Mouse (Mus musculus) gastrocnemius, adult 18-20 months (tissue): ENCODE results near the gene Nanog. TPM values are rescaled to one million over a fixed set of nuclear protein-coding genes. Genes with fewer than 3 reads are reported as not detected.
"Not testable (repeated sequence)": the region's sequence is repeated elsewhere in the genome, so short reads cannot be mapped to it uniquely, and the experiment has no call there.

Source experiments
- DNase-seq: peaks from one replicate; pipeline ENCODE4 v3.0.0; 2021; ENCODE audit warnings: low spot score
- total RNA-seq, 2 experiments: library from RNA; stranded (reverse); gene quantifications; 2 replicates each; pipeline ENCODE4 v1.2.3; 2021

Nanog gene
- total RNA-seq, 2 experiments from 2014 or later = not detected

DNA sequence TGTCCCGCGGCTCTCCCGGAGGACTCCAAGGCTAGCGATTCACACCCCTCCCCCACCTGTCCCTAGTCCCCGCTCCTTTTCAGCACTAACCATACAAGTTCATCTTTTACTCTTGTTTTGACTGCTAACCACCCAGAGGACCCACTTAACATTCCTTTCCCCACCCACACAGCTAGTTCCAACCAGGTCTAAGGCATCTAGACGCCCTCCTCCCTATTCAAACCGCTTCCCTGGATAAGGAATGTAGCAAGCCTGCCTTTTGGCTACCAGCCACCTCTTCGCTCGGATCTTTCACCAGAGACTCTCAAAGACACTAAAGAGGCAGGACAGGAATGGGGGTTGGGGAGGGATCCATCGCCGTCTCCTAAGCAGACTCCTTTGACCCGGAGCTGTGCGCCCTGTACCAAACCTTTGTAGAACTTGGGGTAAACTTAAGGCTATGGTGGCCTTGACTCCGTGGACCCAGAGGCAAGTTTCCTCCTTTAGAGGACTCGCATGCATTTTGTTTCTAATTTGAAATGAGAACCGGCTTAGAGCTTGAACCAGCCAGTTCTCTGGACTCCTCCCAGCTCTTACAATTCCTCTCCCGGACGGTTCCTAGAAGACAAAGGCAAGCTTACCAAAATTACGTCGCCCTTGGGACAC, 4.7 kb upstream of the Nanog start:
- DNase-seq = peak; percentile 21

DNA sequence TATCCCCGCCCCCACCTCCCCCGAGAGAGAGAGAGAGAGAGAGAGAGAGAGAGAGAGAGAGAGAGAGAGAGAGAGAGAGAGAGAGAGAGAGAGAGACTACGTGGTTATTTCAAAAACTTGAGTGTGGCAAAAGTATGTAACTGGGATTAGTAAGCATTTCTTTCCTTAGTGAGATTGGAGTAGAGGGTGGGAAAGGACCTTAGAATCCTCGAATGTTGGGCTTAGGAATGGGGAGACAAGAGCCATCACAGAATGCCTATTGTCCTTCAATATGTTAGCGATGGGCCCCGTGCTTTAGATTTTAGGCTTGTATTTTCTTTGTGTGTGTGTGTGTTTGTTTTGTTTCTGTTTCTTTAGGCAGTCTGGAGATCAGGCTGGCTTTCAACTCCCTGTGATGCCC, 4.0 kb upstream of the Nanog start:
- no peak for DNase-seq

- DNase-seq = no peak
These were observed 3.6 kb upstream of the Nanog start for GRCm38 (mm10) chr6:122703706-122704105.

GRCm38 (mm10) chr6:122706337-122706840, 900 bp upstream of the Nanog start:
- no peak for DNase-seq

DNA sequence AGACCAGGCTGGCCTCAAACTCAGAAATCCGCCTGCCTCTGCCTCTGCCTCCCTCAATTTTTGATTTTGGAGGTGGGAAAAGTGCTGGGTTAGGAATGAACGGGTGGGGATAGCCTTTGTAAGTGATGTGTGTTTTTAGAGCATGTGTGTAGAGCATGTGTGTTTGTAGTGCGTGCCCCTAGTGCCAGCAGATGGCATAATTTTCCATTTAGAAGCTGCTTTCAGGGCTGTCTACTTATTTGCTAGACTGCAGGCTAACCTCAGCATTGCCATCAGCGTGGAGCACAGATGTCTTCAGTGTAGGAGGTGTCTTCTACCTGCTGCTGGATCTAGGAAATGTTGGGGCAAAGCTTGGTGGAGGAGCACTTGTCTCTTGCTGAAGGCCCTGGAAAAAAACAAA, 1.5 kb downstream of the Nanog start:
- no peak for DNase-seq

GRCm38 (mm10) chr6:122711455-122711854, 4.2 kb downstream of the Nanog start:
- DNase-seq = no peak

- peak; percentile 29 for DNase-seq
These were observed 5.8 kb downstream of the Nanog start for GRCm38 (mm10) chr6:122713116-122713515.

DNA sequence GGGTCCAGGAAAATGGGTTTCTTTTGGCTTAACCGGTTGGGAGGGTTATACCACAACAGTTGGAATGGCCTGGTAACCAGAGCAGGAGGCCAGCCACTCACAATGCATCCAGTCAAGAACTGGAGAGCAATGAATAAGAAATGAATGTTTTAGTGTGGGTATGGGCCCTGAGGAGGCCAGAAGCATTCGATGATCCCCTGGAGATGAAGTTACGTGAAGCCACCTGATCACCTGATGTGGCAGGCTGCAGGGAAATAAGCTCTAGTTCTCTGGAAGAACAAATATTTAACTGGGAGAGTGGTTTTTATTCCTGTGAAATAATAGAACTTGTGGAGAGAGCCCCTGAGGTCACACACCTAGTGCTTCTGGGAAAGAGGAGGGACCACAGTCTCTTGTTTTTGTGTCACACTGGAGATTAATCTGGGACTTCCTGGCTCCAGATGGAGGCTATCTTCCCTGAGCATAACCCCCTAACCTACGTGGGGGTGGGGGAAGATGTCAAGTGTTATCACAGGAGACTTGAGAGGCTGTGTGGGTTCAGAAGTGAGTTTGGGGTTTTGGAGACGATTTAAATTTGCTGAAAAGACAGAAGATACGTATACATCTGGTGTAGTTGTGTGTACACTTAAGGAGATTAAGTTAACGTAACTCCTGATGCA, 7.5 kb downstream of the Nanog start:
- DNase-seq = no peak

- no peak for DNase-seq
These were observed 8.6 kb downstream of the Nanog start for GRCm38 (mm10) chr6:122715886-122716285.

DNA sequence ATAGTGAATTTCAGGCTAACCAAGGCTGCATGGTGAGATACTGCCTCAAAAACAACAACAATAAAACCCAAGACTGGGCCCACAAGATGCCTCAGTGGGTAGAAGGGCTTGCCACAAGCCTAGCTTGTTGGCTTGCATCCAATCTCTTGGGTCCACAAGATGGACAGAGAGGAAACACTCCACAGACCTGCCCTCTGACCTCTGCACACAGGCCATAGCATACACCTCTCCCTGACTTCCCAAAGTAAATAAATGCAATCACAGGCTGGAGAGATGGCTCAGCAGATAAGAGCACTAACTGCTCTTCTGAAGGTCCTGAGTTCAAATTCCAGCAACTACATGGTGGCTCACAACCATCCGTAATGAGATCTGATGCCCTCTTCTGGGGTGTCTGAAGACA, 10.9 kb downstream of the Nanog start:
- DNase-seq = not testable (repeated sequence)

- DNase-seq = peak; percentile 58
These were observed 12.7 kb downstream of the Nanog start for GRCm38 (mm10) chr6:122719942-122720341.

DNA sequence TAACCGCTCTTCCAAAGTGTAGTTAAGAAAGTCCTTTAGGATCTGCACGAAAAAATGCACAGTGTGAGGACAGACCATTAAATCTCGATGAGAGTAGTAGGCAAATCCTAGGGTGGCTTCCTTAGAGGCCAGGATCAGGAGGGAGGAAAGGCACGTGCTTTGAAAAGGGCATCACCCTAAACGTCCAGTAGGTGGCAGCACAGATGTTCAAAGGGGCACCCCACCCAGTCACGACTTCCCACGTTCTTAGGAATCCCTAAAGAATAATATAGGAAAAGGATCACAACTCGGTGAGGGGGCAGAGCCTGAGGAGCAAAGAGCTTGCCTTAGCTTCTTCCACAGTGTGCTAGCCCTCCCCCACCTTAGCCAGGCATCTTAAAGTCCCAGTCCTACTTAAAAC, 32.7 kb downstream of the Nanog start:
- peak; percentile 72 for DNase-seq

DNA sequence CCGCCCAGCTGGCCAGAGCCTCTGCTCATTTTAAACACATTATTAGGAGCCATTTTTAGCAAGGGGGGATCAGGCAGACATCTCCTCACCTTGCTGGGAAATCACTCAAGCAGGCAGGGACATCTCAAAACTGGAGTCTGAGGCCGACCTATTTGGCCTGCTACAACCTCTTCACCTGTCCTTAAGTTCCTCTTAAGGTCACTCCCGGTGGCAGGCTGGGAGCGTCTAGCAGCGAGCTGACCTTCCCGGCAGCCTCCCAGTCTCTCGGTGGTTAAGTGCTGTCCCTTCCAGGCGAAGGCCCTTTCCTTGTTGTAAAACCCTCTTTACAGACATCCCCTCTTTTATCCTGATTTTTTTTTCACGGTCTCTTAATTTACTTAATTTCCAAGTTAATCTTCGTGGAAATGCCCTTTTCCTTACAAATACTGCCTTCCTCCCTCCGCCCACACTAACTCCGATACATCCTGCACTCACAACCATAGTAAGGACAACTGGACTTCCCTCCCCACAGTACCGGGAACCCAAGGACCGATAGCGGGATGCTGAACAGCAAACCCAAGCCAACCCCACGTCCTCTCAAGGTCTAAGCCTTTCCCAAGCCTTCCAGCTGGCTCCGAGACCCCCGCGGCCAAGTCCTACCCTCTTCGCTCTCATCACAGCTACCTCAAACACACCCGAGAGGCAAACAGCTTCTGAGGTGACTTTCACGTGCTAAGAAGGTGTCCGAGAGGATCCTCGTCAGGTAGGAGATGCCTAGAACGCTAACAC, 34.4 kb downstream of the Nanog start:
- DNase-seq = no peak

DNA sequence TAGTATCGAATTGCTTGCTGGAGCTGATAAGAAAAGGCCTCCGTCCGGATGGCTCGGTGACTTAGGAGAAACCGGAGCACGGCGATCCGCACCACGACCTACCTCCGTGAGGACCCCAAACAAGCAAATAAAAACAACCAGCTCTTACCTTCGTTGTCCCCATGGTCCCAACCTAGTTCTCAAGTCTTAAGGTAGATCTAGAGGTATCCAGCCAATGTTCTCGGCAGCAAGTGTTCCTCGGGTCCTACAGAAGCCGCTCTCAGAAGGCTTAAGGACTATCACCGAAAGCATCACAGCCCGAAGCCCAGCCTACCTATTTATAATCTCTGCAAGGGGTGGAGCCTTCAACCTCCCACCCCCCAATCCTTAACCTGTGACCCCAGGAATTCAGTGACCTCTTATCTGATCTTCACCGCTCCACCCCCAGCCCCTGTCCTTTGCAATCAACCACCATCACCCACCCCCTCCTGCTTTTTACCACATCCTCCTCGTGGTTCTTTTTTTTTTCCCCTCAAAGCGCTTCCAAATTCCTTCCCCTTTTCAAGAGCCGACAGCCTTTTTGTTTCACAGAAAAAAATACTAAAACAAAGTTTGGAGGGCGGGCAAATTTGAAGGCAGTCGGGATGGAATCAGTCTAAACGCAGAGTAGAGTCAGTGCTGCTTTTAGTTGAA, 35.1 kb downstream of the Nanog start:
- peak; percentile 30 for DNase-seq

GRCm38 (mm10) chr6:122743353-122743752, 36.1 kb downstream of the Nanog start:
- DNase-seq = no peak

GRCm38 (mm10) chr6:122744505-122745249, 37.4 kb downstream of the Nanog start:
- DNase-seq = no peak

- DNase-seq = no peak
These were observed 43.3 kb downstream of the Nanog start for GRCm38 (mm10) chr6:122750579-122750978.

DNA sequence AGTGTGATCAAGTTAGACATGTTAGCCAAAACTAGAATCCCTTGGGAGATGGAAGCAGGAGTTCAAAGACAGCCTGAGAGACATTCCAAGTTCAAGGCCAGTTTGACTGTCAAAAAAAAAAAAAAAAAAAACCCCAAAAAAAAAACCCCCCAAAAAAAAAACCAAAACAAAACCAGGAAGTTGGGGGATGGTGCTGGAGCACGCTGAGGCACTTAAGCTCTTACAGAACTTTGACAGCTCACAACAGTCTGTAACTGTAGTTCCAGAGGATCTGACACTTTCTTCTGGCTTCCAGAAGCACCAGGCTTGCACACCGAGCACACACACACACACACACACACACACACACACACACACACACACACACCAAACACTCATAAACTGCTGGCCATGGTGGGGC, 48.6 kb downstream of the Nanog start:
- no peak for DNase-seq

GRCm38 (mm10) chr6:122758732-122759131, 51.4 kb downstream of the Nanog start:
- DNase-seq = no peak

GRCm38 (mm10) chr6:122761011-122761599, 53.8 kb downstream of the Nanog start:
- DNase-seq = peak; percentile 50

GRCm38 (mm10) chr6:122761901-122762300, 54.6 kb downstream of the Nanog start:
- no peak for DNase-seq
